Mouse (Mus musculus) midbrain, embryonic 15.5 days (tissue): ENCODE measurements around the gene Nek9. TPM values are rescaled to one million over a fixed set of nuclear protein-coding genes. Genes with fewer than 3 reads are reported as not detected.

Source experiments
- polyA plus RNA-seq: library from polyadenylated mRNA; unstranded; fragments of >200 nt; fragmentation: Nextera tagmentation; extraction: Ambion mirVana; gene quantifications from 2 replicates; pipeline ENCODE4 v1.2.1, GENCODE M21; 2015

Nek9 gene
- polyA plus RNA-seq, 1 experiment from 2014 or later = 11.7 TPM

Other genes starting within 250 kb of the Nek9 start
- 1.1 and 1.4 TPM in 2 replicates for gene Prox2, start 228.6 kb downstream of the Nek9 start, polyA plus RNA-seq
- gene Dlst, start 228.5 kb downstream of the Nek9 start, polyA plus RNA-seq = 107 and 109 TPM in 2 replicates
- 37.3 and 38.2 TPM in 2 replicates for gene Rps6kl1, start 188.1 kb downstream of the Nek9 start, polyA plus RNA-seq
- gene Pgf, start 161.6 kb downstream of the Nek9 start, polyA plus RNA-seq = 7.2 and 8.7 TPM in 2 replicates
- gene Eif2b2, start 119.9 kb downstream of the Nek9 start, polyA plus RNA-seq = 78.2 and 88.8 TPM in 2 replicates
- 8.1 and 9.5 TPM in 2 replicates for gene Mlh3, start 68.8 kb downstream of the Nek9 start, polyA plus RNA-seq
- 47.4 and 49.2 TPM in 2 replicates for gene Acyp1, start 50.9 kb downstream of the Nek9 start, polyA plus RNA-seq
- 1.9 and 2.0 TPM in 2 replicates for gene Zc2hc1c, start 50.8 kb downstream of the Nek9 start, polyA plus RNA-seq
- gene Tmed10, start 35.5 kb upstream of the Nek9 start, polyA plus RNA-seq = 172 and 173 TPM in 2 replicates
- 1.4 and 1.6 TPM in 2 replicates for gene Fos, start 134.5 kb upstream of the Nek9 start, polyA plus RNA-seq